Mouse (Mus musculus) common myeloid progenitor, adult 5-6 weeks (primary cell): ENCODE measurements around the gene Syt9. TPM values are rescaled to one million over a fixed set of nuclear protein-coding genes. Genes with fewer than 3 reads are reported as not detected.

Experiments used
- ATAC-seq: replicated peaks from 2 replicates; pipeline ENCODE4 v1.8.0; 2016; ENCODE audit warnings: low read depth, mild to moderate bottlenecking, moderate TSS enrichment, inconsistent platforms; ENCODE audit not compliant: poor library complexity, severe bottlenecking
- total RNA-seq: library from RNA; stranded (forward); fragments of 200-1000, 187-1606 nt; gene quantifications from 2 replicates; pipeline ENCODE4 v1.2.3, GENCODE M21; 2017

Gene Syt9
- total RNA-seq, 1 experiment from 2014 or later = not detected

DNA sequence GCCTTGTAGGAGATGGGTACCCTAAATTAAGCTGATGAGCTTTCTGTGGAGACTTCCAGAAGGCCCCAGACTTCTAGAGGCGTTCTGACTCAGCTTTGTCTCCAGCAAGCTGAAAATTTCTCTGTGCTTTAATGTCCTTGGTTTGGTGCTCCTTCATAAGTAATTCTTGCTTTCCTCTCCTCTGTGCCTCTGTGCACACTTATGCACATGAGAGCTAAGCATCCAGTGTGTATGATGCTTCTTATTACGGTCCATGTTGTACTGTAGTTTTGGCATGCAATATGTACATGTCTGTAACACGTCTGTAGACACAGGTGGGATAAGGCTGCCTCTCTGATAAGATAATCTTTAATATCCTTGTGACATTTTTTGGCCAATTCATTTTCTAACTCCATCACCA is 227.4 kb downstream of the Syt9 start:
- ATAC-seq = no peak

Other genes starting within 250 kb of the Syt9 start
- not detected in 2 replicates for gene Olfr715, start 239.6 kb upstream of the Syt9 start, total RNA-seq
- gene Olfr716, start 232.4 kb upstream of the Syt9 start, total RNA-seq = not detected in 2 replicates
- gene Nlrp14, start 203.7 kb upstream of the Syt9 start, total RNA-seq = not detected in 2 replicates
- gene Rbmxl2, start 161.3 kb upstream of the Syt9 start, total RNA-seq = not detected in 2 replicates
- gene Olfml1, start 196.7 kb downstream of the Syt9 start, total RNA-seq = not detected in 2 replicates
- 3.3 and 7.3 TPM in 2 replicates for gene Ppfibp2, start 224.5 kb downstream of the Syt9 start, total RNA-seq